Mouse (Mus musculus): Measurements from ENCODE around the gene Mitd1. TPM values are rescaled to one million over a fixed set of nuclear protein-coding genes. Genes with fewer than 3 reads are reported as not detected.

Gene Mitd1
- total and polyA plus RNA-seq, 3 experiments: 20.9 to 23.0 TPM; not detected in 1

DNA sequence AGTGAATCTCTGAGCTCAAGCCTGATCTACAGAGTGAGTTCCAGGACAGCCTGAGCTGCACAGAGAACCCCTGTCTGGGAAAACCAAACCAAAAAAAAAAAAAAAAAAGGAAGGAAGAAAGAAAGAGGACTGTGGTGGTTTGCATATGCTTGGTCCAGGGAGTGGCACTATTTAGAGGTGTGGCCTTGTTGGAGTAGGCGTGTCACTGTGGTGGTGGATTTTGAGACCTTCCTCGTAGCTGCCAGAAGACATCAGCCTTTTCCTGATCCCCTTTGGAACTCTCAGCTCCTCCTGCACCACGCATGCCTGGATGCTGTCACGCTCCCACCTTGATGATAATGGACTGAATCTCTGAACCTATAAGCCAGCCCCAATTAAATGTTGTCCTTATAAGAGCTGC is 6.8 kb downstream of the Mitd1 start:
- H3K27ac ChIP-seq (ENCODE audit: control insufficient read depth, low read depth, low read length): no peak overlapping the region
- no peaks in the 10 kb centered on the region for H3K79me2 ChIP-seq (ENCODE audit: control insufficient read depth, insufficient read depth, low read length, poor library complexity)
- no peaks in the 10 kb centered on the region for H3K27me3 ChIP-seq (ENCODE audit: control insufficient read depth in 1 of 2, insufficient read depth in 2 of 2, low read length in 2 of 2)
- 0 out of 4 replicates have a peak, but pooled peaks cover 0 to 4% of the 10 kb centered on the region in 2 experiments for H3K4me1 ChIP-seq (ENCODE audit: control insufficient read depth in 1 of 2, insufficient read depth in 2 of 2, low read length in 2 of 2)
- no peak for DNase-seq (ENCODE audit: low read depth, low spot score)
- no peak for TF ChIP-seq TCF12 (IDR thresholded peaks at IDR 0.05; ENCODE audit: low read depth, low read length)
- peak; percentile 32; the same call in 1 of the 2 replicates for TF ChIP-seq ZNF384 (IDR thresholded peaks at IDR 0.05; ENCODE audit: low read depth, low read length)
- H3K36me3 ChIP-seq (ENCODE audit: control insufficient read depth in 1 of 2, insufficient read depth in 2 of 2, low read length in 2 of 2): peaks cover 0 to 7% of the 10 kb centered on the region in 2 experiments; a peak in 2 of 4 replicates
- no peaks in the 10 kb centered on the region for H3K9me3 ChIP-seq (replicated peaks; ENCODE audit: insufficient read depth, low read length)
- H3K9ac ChIP-seq (ENCODE audit: control insufficient read depth, low read depth, low read length, poor library complexity, severe bottlenecking): no peak overlapping the region
- no peak overlapping the region for H3K4me3 ChIP-seq (ENCODE audit: control insufficient read depth in 1 of 2, insufficient read depth in 1 of 2, low read depth in 2 of 2, low read length in 2 of 2)

- Histone ChIP-seq H3K9ac (ENCODE audit: control insufficient read depth, low read depth, low read length, poor library complexity, severe bottlenecking) (no peak overlapping the region), H3K27ac (ENCODE audit: control insufficient read depth, low read depth, low read length) (no peak overlapping the region), H3K9me3 (replicated peaks; ENCODE audit: insufficient read depth, low read length) (no peaks in the 10 kb centered on the region), H3K36me3 (ENCODE audit: control insufficient read depth in 1 of 2, insufficient read depth in 2 of 2, low read length in 2 of 2) (peaks cover 5% of the 10 kb centered on the region in 2 experiments), H3K79me2 (ENCODE audit: control insufficient read depth, insufficient read depth, low read length, poor library complexity) (no peaks in the 10 kb centered on the region), H3K27me3 (ENCODE audit: control insufficient read depth in 1 of 2, insufficient read depth in 2 of 2, low read length in 2 of 2) (no peaks in the 10 kb centered on the region), H3K4me1 (ENCODE audit: control insufficient read depth in 1 of 2, insufficient read depth in 2 of 2, low read length in 2 of 2) (no peaks in the 10 kb centered on the region; a peak in 1 of 4 replicates), H3K4me3 (ENCODE audit: control insufficient read depth in 1 of 2, insufficient read depth in 1 of 2, low read depth in 2 of 2, low read length in 2 of 2) (no peak overlapping the region)
- TF ChIP-seq POLR2AphosphoS5 (IDR thresholded peaks at IDR 0.05; ENCODE audit: borderline replicate concordance, low read depth, low read length): no peak
- TF ChIP-seq UBTF (IDR thresholded peaks at IDR 0.05; ENCODE audit: borderline replicate concordance, insufficient read depth, low read depth, low read length): no peak
- TF ChIP-seq NRF1 (IDR thresholded peaks at IDR 0.05; ENCODE audit: insufficient read depth, low read depth, low read length, poor library complexity, severe bottlenecking): no peak
- DNase-seq (ENCODE audit: low read depth, low spot score): no peak
Observed at GRCm38 (mm10) chr1:37877736-37878460, 12.3 kb downstream of the Mitd1 start.

DNA sequence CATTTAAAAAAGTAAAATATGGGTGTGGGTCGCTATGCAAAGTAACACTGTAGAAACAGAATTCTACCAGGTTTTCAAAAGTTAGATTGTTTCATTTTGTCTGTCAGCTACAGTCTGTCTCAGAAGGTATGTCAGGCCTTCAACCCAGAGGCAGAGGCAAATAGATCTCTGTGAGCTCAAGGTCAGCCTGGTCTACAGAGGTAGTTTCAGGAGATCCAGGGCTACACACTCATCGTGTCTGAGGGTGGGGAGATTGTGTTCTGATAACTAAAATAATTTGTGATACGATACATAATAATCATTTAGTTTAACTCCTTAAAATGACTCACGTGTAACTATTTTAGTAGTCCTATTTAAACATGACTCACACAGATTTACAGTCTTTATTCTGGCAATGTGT is 17.1 kb downstream of the Mitd1 start:
- no peaks in the 10 kb centered on the region for H3K9me3 ChIP-seq (replicated peaks; ENCODE audit: insufficient read depth, low read length)
- H3K27me3 ChIP-seq (ENCODE audit: control insufficient read depth in 1 of 2, insufficient read depth in 2 of 2, low read length in 2 of 2): no peaks in the 10 kb centered on the region
- peak overlapping the region; percentile 81 to 82 for H3K4me3 ChIP-seq (ENCODE audit: control insufficient read depth in 1 of 2, insufficient read depth in 1 of 2, low read depth in 2 of 2, low read length in 2 of 2)
- peak overlapping the region; percentile 78 for H3K9ac ChIP-seq (ENCODE audit: control insufficient read depth, low read depth, low read length, poor library complexity, severe bottlenecking)
- DNase-seq (ENCODE audit: low read depth, low spot score): peak; percentile 47
- no peaks in the 10 kb centered on the region; the same call in 1 of the 2 replicates for H3K79me2 ChIP-seq (ENCODE audit: control insufficient read depth, insufficient read depth, low read length, poor library complexity)
- peak overlapping the region; percentile 89 for H3K27ac ChIP-seq (ENCODE audit: control insufficient read depth, low read depth, low read length)
- peaks cover 0 to 13% of the 10 kb centered on the region in 2 experiments; a peak in 3 of 4 replicates for H3K36me3 ChIP-seq (ENCODE audit: control insufficient read depth in 1 of 2, insufficient read depth in 2 of 2, low read length in 2 of 2)
- peaks cover 2 to 13% of the 10 kb centered on the region in 2 experiments; a peak in 3 of 4 replicates for H3K4me1 ChIP-seq (ENCODE audit: control insufficient read depth in 1 of 2, insufficient read depth in 2 of 2, low read length in 2 of 2)
- TF ChIP-seq NELFE (IDR thresholded peaks at IDR 0.05; ENCODE audit: low read depth, low read length) (no peak), SMC3 (IDR thresholded peaks at IDR 0.05; ENCODE audit: low read depth, low read length) (no peak), CTCF (IDR thresholded peaks at IDR 0.05 in 2 of 3, conservative IDR thresholded peaks at IDR 0.05 in 1 of 3; ENCODE audit: control insufficient read depth in 1 of 3, insufficient read depth in 1 of 3, low read depth in 2 of 3, low read length in 3 of 3, poor library complexity in 1 of 3, severe bottlenecking in 1 of 3) (no peak), RCOR1 (IDR thresholded peaks at IDR 0.05; ENCODE audit: low read depth, low read length) (no peak), E2F4 (IDR thresholded peaks at IDR 0.05; ENCODE audit: borderline replicate concordance, low read depth, low read length) (no peak), USF1 (IDR thresholded peaks at IDR 0.05; ENCODE audit: low read depth, low read length) (no peak)

All from MEL (cell line).